Mouse (Mus musculus): ENCODE results near the gene Crebrf.

The Crebrf gene

DNA sequence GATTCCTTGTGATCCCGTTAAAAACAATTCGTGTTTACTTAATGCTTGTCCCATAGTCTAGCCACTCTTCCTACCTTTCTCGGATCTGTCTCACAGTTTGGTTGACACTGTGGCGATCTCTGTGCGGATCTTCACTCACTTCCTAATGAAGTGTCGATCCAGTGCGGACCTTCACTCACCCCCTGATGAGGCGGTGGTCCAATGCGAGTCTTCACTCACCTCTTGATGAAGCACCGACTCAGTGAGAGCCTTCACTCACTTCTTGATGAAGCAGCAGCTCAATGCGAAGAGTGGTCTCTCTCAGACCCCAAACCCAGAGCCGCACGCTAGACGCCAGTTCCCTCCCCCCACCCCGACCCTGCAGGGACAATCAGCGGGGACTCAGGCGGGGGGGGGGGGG lies 110.7 kb downstream of the Crebrf start:
- no peak for DNase-seq (ENCODE audit: low spot score)

Measured in embryo, embryonic 10.5 days (tissue).